Mouse (Mus musculus): ENCODE results near the gene Babam2. TPM values are rescaled to one million over a fixed set of nuclear protein-coding genes. Genes with fewer than 3 reads are reported as not detected.

Gene Babam2
- total RNA-seq, 2 experiments from 2014 or later: 45.5 to 48.1 TPM

DNA sequence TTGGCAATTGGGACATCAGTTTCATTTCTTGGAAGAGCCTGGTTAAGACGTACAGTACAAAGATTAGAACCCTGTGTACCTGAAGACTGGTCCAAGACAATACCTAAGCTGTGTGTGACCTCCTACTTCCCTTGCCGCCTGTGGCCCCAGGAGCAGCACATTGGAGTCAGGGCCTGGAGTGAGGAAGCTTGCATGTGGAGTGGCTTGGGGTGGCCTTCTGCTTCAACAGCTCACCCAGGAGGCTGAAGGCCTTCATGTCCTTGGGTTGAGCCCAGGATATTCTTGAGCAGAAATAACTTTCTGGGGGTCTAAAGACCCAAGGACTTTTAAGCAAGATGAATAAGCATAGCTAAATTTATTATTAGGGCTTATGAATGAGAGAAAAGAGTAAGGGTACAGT lies 369.4 kb downstream of the Babam2 start:
- DNase-seq (ENCODE audit: extremely low spot score in 1 of 2, low spot score in 1 of 2): no peak

DNA sequence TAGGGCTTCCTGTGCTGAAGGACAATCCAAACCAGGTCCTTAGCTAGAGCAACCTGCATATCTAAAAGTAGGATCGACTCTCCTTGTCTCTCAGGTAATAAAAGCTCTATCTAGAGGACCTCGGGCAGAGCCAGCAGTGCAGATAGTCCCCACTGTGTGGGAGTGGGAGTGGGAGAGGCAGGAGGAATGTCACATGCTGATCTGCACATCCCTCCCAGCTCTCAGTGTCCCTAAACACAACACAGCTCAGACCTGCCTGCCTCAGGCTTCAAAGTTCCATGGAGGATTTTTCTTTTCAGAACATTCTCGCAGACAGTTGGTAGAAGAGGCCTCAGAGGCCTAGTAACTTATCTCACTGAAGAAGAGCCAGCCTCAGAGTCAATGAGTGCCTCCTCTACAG lies 371.1 kb downstream of the Babam2 start:
- DNase-seq (ENCODE audit: extremely low spot score in 1 of 2, low spot score in 1 of 2): no peak

DNA sequence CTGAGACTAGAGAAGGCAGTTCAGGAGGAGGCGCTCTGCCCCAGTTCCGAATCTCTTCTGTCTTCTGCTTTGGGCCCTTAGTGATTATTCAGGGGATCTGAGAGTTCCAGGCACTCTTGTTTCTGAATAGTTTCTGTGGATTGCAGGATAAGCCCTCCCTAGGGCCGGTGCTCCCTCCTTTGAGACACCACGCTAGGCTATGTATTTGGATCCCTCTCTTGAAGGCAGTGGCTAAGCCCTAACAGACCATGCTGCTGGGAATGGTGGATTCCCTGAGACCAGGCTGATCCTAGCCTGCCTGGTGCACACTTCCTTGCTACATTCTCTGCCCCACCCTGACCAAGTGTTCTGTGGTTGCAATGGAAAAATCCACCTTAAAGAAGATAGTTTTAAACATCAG lies 371.6 kb downstream of the Babam2 start:
- DNase-seq (ENCODE audit: extremely low spot score in 1 of 2, low spot score in 1 of 2): no peak

DNA sequence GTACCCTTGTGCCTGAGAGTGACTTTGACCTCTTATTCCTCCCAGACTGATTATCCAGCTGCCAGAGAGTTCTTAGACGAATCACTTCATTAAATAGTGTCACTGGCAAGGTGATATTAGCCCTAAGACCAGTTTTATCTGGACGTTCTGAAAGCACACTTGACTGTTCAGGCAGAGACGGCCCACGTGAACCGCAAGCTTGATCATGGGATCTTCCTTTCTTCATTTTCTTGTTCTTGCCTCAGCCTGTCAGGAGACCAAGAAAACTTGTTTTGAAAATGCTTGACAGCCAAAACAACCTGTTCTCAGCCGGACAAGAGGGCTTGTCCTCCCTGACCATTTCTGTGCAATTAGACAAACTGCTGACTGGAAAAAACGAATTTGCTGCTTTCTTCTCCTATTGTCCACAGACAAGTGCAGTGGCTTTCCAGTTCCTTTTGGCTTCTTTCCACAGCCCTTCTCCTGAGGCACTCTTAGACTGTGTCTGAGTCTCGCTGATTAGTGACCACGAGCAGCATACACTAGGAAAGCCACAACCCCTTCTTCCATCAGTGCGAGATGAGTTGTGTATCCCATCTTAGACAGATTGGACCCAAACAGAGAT lies 372.2 kb downstream of the Babam2 start:
- DNase-seq (ENCODE audit: extremely low spot score in 1 of 2, low spot score in 1 of 2): no peak

DNA sequence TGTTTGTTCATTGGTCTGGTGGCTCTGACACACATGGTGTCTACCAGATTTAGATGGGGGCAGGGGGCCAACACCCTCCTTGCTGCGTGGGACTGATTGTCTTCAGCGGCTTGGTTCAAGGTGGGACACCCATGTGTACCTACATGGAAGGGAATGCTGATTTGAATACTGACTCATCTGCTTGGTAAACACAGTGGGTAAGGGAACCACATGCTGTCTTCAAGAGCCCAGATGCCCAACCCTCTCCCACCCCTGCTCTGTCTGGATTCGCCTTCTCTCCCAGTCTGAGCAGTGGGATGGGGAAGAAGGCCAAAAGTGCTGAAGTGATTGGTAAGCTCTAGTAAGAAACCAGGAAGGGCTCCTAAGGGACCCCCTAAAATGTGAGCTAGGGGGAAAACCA lies 373.3 kb downstream of the Babam2 start:
- no peak for DNase-seq (ENCODE audit: extremely low spot score in 1 of 2, low spot score in 1 of 2)

DNA sequence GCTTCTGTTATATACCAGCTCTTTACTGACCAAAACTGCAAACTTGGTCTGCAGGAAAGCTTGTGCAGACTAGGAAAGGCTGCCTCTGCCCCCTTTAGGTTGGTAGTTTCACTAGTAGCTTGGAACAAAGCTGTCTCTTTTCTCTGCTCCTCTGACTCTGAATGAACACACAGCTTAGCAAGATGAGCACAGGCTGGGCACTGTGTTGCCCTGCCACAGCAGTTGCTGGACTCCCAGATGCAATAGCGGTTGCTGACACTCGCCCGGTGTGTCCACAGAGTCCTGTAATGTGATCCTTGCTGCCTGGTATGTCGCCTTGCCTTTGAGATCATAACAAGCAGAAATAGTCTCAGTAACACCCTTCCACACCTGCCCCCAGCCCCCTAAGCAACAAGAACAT lies 373.8 kb downstream of the Babam2 start:
- DNase-seq (ENCODE audit: extremely low spot score in 1 of 2, low spot score in 1 of 2): no peak

DNA sequence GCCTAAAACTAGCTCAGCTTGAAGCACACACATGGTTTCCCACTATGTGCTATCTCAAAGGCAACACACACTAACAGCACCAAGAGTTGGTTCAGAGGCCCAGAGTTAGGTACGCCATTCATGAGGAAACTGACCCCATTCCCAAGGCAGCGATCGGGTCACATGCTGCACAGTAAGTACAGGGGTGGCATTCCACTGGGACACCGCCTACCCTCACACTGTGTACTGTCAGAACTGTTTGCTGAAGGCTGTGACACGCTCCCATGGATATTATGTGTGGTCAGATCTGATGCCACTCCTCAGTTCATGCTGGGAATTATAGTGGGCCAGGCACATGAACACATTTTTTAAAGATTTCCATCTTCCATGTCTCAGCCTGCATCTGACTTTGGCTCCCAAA lies 374.3 kb downstream of the Babam2 start:
- no peak for DNase-seq (ENCODE audit: extremely low spot score in 1 of 2, low spot score in 1 of 2)

DNA sequence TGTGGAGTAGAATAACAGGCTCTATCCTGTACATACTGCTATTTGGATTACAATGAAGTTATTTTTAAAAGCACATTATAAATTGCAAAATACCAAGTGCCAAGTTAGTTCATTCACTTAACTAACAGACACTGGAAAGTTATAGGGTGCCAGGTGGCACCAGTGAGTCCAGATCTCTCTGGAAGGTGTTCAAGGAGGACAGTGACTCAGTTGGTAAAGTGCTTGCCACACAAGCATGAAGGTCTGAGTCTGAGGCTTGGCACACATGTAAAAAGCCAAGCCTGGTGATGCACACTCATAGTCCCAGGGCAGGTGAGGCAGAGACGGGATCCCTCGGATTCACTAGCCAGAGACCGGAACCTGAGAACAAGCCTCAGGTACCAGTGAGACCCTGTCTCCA lies 375.4 kb downstream of the Babam2 start:
- no peak for DNase-seq (ENCODE audit: extremely low spot score in 1 of 2, low spot score in 1 of 2)

DNA sequence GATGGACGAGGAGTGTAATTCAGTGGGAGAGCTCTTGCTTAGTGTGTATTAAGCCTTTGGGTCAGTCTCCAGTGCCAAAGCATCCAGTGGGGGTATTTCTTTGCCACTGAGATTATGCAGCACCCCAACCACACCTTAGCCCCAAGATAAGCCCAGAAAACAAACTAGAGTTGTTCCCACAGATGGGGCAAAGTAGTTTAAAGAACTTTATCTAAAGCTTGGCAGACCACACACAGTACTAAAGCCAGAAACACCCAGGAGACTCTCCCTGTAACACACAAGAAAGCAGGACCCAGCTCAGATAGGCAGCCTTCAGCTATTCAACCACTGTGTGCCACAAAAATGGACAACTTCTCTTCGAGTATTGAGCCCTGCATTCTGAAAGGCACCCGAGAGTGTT lies 376.6 kb downstream of the Babam2 start:
- DNase-seq (ENCODE audit: extremely low spot score in 1 of 2, low spot score in 1 of 2): no peak

DNA sequence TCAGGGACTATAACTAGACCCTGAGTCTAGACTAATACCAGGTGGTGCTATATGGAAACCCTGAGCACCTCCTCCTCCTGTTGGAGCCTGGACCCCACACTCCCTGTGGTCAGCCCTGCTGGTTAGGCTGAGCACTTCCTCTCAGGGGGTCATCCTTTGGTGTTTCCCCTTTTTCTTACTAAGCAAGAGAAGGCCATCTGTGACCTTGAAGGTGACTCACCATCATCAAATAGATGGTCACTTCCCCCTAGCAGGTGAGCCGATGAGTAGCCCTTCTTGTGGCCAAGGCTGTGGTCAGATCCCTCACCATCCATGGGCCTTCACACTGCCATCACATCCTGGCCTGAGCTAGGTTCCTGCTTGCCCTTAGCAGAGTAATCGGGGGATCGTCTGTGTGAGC lies 379.7 kb downstream of the Babam2 start:
- DNase-seq (ENCODE audit: extremely low spot score in 1 of 2, low spot score in 1 of 2): no peak

DNA sequence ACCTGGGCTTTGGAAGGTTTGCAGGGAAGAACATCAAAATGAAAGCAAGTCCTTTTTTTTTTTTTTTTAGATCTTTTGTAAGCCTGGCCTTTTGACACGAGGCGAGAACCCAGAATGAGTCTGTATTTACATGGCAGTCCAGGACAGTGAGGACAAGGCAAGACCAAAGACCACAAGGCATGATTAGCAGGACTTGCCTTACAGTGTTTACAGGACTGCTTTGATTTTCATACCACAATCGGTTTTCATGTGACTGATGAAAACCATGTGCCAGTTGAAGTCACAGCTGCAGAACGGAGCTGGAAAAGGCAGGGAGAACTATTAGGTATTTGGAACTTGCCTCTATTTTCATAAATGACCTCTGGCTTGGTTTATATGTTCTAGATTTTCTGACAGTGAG lies 381.5 kb downstream of the Babam2 start:
- no peak for DNase-seq (ENCODE audit: extremely low spot score in 1 of 2, low spot score in 1 of 2)

DNA sequence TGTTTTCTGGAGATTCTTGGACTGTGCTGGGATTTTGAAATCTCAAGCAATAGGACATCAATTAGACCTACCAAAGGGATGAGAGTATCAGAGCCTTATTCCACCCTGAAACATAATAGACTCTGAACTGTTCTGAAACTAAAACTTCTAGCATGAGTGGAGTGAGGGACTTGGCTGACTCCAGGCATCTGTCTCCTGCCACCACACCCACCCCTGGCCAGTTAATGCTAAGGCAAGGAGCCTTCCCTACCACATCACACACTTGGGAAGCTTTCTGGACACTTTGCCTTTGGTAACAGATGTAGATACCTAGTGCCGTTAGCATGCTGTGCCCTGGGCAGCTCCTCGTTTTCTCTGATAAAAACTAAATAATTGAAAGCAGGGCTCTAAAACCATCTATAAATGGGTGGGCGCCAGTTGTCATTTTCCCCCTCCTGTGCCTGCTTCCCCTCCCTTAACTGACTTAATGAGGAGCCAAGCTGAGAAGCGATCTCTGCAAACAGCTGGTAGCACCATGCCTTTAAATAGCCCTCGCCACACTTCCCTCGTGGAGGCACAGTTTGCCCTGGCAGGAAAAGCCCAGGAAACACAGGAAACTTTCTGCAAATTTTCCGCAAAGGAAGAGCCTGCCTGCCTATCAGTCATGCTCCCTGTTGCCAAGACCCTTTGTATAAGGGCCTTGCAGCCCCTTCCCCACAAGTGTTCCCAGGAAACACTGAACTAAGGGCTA lies 383.2 kb downstream of the Babam2 start:
- DNase-seq (ENCODE audit: extremely low spot score in 1 of 2, low spot score in 1 of 2): no peak

DNA sequence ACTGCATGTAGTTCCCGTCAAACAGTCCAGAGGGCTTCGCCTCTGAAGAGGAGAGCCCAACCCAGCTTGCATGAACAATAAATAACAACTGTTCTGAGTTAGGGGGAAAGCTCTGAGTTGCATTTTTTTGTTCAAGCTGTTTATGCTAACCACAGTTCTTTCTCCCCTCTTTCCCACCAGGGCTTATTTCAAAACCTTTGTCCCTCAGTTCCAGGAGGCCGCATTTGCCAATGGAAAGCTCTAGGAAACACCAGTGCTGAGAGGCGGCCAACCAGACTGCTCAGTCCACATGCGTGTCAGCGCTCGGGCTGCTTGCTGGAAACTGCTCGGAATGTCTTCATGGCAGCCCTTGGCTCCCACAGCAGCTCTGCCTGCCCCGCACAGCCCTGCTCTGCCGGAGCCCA lies 386.9 kb downstream of the Babam2 start:
- no peak for DNase-seq (ENCODE audit: extremely low spot score in 1 of 2, low spot score in 1 of 2)

DNA sequence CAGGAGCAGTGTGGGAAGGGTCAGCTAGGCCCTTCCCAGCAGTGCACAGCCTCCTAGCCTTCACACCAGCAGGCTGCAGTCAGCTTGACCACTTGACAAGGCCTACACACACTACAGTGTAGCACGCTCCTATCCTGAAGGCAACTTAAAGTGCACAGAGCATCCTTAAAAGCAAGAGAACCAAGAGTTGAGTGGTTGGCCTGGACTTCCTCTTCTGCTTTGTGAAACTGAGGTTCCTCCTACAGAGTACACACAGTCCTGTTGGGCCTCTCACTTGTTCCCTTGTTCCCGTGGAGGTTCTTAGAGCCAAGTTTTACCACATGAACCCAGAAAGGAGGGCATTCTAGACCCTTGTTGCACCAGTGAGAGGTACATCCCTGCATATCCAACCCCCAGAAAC lies 388.1 kb downstream of the Babam2 start:
- no peak for DNase-seq (ENCODE audit: extremely low spot score in 1 of 2, low spot score in 1 of 2)

DNA sequence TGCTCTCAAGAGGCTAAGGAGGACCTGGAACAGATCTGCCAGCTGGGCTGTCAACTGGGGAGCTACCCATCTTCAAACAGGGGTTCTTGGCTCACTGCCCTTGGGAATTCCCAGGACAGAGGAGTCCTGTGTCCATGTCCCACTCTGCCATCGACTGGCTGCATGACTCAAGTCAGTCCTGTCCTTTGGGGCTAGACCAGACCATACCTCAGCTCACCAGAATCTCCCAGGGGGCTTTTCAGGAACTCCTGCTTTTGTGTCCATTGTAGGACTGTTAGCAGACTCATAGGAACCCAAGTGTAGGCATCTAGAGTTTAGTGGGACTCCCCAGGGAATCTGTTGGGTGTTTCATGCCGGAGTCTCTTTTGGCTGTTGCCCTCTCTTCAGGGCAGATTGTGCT lies 388.5 kb downstream of the Babam2 start:
- DNase-seq (ENCODE audit: extremely low spot score in 1 of 2, low spot score in 1 of 2): no peak

DNA sequence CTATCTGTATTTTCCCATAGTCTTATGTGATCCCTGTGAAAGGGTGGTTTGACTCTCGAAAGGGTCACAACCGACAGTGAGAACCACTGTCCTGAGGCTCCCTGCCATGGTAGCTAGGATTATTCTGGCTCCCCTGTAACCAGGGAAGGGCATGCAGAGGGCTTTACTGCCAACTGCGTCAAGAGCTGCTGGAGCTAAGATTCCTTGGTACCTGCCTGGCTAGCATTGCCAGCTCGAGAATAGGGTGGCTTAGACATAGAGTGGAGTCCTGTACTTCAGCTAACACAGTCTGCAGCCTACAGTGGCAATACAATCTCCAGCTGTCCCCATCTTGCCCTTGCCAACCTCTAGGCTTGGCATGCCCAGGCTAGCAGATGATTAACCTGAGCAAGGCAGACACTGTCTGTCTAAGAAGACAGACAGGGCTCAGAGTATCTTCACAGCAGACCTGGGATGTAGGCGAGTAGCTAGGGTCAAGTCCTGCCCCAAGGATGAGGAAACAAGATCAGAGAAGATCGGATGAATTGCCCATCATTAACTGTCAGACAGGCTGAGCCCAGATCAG lies 389.1 kb downstream of the Babam2 start:
- no peak for DNase-seq (ENCODE audit: extremely low spot score in 1 of 2, low spot score in 1 of 2)

DNA sequence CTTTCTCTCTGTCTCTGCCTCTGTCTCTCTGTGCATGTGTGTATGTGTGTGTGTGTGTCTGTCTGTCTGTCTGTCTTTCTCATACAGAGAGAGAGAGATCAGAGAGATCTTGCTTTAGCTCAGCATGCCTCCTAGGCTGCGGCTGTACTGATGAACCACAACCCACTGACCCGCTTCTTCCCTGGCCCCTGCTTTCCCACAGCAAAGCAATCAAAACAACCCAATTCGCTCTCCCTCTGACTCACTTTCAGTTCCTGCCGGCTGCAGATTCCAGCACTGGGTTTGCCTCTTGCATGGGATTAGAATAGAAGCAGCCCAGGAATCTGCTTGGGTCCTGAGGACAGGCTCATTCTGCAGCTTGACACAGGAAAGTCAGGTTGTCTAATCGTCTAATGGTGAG lies 392.0 kb downstream of the Babam2 start:
- DNase-seq (ENCODE audit: extremely low spot score in 1 of 2, low spot score in 1 of 2): no peak

DNA sequence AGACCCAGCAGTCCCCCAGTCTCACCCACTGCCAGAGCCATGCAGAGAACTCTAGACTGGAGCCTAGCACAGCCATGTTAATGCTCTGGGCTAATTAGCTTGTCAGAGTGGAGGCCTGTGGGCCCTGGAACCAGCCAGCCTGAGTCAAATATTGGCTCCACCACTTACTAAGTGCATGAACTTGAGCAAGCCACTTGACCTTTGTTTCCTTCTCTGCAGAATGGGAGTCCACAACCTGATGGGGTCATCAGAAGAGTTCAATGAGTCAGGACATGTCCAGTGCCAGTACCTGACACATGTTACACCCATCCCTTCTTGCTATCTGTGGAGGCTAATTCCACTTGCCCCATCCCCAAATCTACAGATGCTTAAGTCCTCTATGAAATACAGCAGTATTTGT lies 394.8 kb downstream of the Babam2 start:
- DNase-seq (ENCODE audit: extremely low spot score in 1 of 2, low spot score in 1 of 2): no peak

DNA sequence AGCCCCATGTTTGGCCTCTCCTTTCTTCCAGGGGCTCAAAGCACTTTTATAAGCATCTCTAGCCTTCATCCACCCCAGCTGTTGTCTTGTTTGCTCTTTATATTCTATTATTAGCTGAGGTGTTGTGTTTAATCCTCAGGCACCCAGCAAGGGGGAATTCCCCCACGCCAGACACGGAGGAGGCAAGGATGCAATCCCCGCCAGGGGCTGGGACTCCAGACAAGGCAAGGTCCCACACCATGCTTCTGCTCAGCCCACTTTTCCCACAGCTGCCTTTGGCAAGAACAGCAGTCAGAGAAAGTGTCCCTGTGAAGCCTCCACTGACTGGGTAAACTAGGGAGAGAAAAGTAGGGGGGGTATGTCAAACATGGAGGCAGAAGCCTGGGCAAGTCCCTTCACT lies 401.2 kb downstream of the Babam2 start:
- no peak for DNase-seq (ENCODE audit: extremely low spot score in 1 of 2, low spot score in 1 of 2)

DNA sequence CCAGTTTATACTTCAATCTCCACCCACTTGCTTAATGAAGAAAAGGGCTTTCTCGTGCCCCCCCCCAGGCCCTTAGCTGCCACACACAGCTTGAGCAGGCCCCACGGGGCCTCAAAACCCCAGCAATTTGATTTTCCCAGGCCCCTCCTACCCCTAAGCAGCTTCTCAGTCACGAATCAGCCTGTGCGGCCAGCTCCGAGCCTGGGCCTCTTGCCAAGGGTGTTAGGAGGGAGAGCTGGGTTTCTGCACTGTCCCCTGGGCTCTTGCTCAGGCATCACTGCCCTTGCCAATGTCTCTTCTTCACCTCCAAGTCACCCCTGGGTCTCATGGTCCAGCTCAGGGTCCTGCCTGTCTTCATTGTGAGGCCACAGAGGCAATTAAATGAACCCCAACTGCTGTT lies 405.0 kb downstream of the Babam2 start:
- DNase-seq (ENCODE audit: extremely low spot score in 1 of 2, low spot score in 1 of 2): peak in 1 of 2 experiments; percentile 20

DNA sequence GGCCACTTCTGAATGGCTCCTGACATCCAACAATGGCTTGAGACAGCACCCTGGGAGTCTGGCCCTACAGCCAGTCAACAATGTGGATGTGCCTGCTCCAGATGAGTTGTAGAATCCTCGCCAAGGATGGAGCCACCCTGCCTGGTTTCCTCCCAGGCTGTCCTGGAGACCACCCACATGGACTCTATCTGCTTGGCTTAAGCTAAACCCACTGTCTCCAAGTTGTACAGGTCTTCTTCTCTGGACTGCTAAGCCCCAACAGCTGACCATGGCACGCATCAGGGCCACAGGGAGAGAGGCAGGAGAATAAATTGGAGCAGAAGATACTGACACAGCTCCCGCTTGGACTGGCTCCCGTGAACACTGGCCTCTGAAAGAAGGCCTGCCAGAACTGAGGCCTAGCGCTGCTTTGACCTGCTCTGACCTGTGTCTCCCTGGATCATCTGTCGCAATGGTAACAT lies 405.5 kb downstream of the Babam2 start:
- DNase-seq (ENCODE audit: extremely low spot score in 1 of 2, low spot score in 1 of 2): no peak

DNA sequence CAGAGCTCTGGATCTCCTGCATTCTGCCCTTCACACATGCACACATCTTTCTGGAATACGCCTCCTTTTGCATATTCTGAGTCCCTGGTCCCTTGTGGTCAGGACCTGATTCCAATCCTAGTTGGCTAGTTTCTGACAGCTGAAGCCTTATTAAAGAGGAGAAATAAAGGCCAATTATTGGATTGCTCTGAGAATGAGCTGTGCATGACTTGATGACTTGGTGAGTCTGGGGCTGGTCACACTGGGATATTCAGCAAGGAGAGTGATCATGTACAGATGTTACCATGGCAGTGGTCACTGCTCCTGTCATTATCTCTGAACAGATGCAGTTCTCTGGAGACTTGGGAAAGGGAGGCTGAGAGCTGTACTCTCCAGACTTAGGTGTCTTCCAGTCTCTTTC lies 406.1 kb downstream of the Babam2 start:
- DNase-seq (ENCODE audit: extremely low spot score in 1 of 2, low spot score in 1 of 2): no peak
